Mouse (Mus musculus) bone marrow, adult 2 months (tissue): ENCODE measurements at regions not wholly inside any gene's neighbourhood (a gene's known extent, or its start where the extent isn't known, plus 50 kb on each side); places are given as distances from the start of the nearest gene placed in this dataset.

ENCODE experiments used
- H3K27ac ChIP-seq: fragments of 200-500 bp; 2 replicates; pipeline ENCODE4 v1.5.1; 2012; ENCODE audit warnings: low read depth, mild to moderate bottlenecking, control low read depth, inconsistent platforms, low read length; ENCODE audit not compliant: control insufficient read depth, poor library complexity, insufficient read depth
- H3K4me1 ChIP-seq: fragments of 200-500 bp; 2 replicates; pipeline ENCODE4 v1.6.1; 2011; ENCODE audit warnings: low read length; ENCODE audit not compliant: control insufficient read depth, insufficient read depth
- H3K4me3 ChIP-seq: fragments of 200-500 bp; replicated peaks from 2 replicates; pipeline ENCODE3; 2011; ENCODE audit warnings: mild to moderate bottlenecking, low read depth, low read length, control low read depth; ENCODE audit not compliant: control insufficient read depth
- CTCF ChIP-seq: fragments of 200-500 bp; IDR thresholded peaks from 2 replicates; pipeline ENCODE4 v1.5.1; 2011; ENCODE audit warnings: low read length, control low read depth; ENCODE audit not compliant: control insufficient read depth, insufficient read depth
- POLR2A ChIP-seq: fragments of 200-500 bp; IDR thresholded peaks from 2 replicates; pipeline ENCODE4 v1.6.1; 2011; ENCODE audit warnings: low read depth, mild to moderate bottlenecking, control low read depth, low read length, borderline replicate concordance; ENCODE audit not compliant: control insufficient read depth
- WGBS: fragments of 180-500 bp; shearing (Covaris S2); methylation state at CpG from one replicate; pipeline ENCODE4 v1.1.7; 2018; 5-methylcytosine and 5-hydroxymethylcytosine counted together

DNA sequence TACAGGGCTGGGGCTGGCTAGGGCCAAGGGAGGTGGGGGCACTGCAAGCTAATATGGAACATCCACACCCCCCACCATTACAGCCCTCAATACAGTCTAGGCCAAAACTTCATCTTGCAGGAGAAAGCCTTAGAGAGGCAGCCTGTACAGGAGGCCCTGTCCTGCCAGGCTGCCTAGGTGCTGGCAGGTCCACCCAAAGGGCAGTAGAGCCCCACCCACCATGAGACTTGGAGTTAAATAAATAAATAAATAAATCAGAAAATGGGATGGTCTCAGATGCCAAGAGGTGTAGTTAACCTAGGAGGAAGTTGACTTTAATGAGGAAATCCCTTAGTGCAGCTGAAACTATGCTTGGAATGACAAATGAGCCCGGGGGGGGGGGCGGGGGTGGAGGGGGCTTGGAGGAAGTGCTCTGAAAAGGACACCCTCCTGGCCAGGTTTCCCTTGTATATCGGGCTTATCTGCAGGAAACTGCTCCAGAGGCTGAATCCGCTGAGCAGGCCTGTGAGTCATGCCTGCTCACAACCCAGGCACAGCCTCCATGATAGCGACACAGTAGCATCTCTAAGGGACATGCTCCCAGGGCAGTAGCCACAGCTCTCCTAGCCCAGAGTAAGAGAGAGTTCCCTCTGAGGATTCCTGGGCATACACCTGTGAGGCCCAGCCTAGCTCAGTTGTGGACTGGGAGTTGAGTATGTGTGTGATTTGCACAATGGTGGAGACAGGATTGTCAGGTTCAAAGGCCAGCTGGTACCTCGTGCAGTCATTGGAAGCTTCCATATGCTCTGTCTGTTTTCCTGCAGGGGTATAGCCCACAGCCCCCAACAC lies 85.7 kb upstream of the Ccnd1 start:
- Histone ChIP-seq H3K27ac (no peak overlapping the region), H3K4me1 (peaks cover 7% of the 10 kb centered on the region), H3K4me3 (no peak overlapping the region)
- WGBS, result 20% methylated on average over 6 of the region's 6 CpGs
- TF ChIP-seq POLR2A, result no peak
- TF ChIP-seq CTCF, result no peak

DNA sequence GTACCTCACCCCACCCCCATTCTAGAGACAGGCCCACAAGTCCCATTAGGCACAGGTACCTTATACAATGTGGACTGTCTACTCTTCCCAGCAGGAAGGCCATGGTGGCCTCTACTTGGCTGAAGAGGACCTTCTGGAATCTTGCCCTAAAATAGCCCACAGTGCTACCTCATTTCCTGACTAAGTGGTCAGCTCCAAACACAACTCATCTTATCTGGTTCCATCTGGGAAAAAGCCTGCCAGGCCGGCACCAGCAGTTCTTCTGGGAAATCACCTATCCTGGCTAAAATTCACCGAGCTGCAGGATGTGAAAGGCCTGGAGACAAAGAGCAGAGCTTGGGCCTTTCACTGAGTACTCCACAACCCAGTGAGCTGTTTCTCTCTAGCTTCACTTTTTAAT lies 84.9 kb upstream of the Ccnd1 start:
- WGBS, result 81% methylated on average over 2 of the region's 2 CpGs
- no peak overlapping the region for H3K4me3 ChIP-seq
- H3K4me1 ChIP-seq, result peaks cover 6% of the 10 kb centered on the region
- H3K27ac ChIP-seq, result no peak overlapping the region
- TF ChIP-seq CTCF, result no peak

DNA sequence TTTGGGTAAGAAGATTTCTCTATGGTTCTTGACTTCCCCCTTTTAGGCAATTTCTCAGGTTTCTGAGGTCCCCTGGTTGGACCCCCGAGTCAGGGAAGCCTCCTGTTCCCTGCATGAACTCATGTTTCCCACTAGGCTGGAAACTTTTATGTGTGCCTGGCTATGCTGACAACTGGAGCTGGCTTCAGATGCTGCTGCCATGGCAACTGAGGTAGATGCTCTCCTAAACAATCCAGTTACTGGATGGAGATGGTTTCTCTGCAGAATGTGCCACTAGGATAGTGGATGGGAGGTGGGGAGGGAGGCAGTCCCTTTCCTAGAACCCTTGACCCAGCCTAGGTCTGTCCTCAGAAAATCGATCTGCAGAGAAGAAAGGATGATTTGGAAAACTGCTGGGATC lies 79.4 kb upstream of the Ccnd1 start:
- Histone ChIP-seq H3K27ac (no peak overlapping the region), H3K4me3 (no peak overlapping the region), H3K4me1 (peaks cover 8% of the 10 kb centered on the region)
- 45% methylated on average over 2 of the region's 2 CpGs for WGBS
- TF ChIP-seq CTCF (no peak), POLR2A (no peak)

- Histone ChIP-seq H3K27ac (no peak overlapping the region), H3K4me3 (no peak overlapping the region), H3K4me1 (peaks cover 8% of the 10 kb centered on the region)
- TF ChIP-seq CTCF, result no peak
- no peak for TF ChIP-seq POLR2A
- WGBS, result 28% methylated on average over 3 of the region's 3 CpGs
These were observed 78.4 kb upstream of the Ccnd1 start for GRCm38 (mm10) chr7:145018149-145018548.

DNA sequence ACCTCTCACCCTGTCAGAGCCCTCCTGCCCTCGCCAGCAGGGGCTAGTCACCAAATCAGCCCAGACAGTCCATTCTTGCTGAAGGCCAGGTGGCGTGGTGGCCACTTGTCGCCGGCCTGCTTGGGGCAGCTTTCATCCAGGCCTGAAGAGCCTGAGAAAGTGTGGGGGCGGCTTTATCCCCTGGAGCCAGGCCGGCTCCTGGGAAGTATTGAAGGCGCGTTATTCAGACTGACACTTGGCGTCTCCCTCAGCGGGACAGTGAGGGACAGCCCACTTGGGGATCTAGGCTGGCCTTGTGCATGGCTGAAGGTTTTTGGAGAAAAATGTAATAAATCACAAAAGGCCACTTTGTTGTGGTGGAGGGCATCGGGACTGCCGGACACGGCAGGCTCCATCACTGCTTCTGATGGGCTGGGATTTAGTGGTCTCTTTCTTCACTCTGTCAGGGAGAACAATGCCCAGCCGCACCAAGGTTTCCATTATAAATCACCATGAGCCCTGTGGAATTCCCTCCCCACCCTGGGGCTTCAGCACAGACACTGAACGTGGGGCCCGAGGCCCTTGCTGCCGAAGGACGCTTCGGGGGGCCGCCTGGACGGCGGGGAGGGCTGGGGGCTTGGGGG lies 75.8 kb upstream of the Ccnd1 start:
- no peak for TF ChIP-seq POLR2A
- TF ChIP-seq CTCF, result no peak
- H3K27ac ChIP-seq, result no peak overlapping the region
- 87% methylated on average over 22 of the region's 22 CpGs for WGBS
- H3K4me1 ChIP-seq, result peaks cover 8% of the 10 kb centered on the region
- H3K4me3 ChIP-seq, result no peak overlapping the region

GRCm38 (mm10) chr7:145010757-145011156 lies 71.0 kb upstream of the Ccnd1 start:
- WGBS, result 70% methylated on average over 4 of the region's 4 CpGs
- H3K4me3 ChIP-seq, result no peak overlapping the region
- TF ChIP-seq POLR2A (no peak), CTCF (no peak)
- no peak overlapping the region for H3K27ac ChIP-seq
- H3K4me1 ChIP-seq, result no peaks in the 10 kb centered on the region

- Histone ChIP-seq H3K27ac (no peak overlapping the region), H3K4me1 (no peaks in the 10 kb centered on the region), H3K4me3 (no peak overlapping the region)
- TF ChIP-seq CTCF (no peak), POLR2A (no peak)
- WGBS, result 46% methylated on average over 3 of the region's 3 CpGs
These were observed 70.3 kb upstream of the Ccnd1 start for GRCm38 (mm10) chr7:145010004-145010403.

DNA sequence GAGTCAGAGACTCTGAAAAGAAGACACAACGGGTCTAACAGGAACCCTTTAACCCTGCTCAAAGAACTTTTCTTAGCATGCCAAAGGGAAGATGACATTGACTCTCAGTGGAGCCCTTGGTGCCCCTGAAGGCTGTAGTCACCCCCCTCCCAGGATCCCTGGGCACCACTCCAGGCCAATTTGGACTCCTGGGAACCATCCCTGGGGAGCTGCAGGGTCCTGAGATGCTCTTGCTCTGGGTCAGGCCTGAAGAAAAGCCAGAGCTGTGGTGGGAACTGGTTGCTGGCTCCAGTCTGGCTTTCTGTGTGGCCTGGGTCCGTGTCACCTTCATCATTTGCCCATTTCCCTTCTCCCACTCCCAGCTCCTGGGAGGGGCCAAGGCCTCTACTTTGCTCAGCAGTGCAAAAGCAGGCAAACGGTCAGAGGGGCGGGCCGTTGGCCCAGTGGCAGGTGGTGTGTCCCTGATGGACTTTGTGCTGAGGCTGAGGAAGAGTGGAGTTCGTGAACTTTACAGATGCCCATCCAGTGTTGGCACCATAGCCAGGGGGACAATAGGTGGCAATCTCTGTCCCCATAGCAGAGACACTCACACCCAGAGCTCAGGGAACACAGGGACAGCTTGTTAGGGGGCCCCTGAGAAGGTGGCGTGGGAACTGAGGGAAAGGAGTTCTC lies 69.1 kb upstream of the Ccnd1 start:
- H3K4me3 ChIP-seq, result no peak overlapping the region
- 69% methylated on average over 7 of the region's 7 CpGs for WGBS
- H3K27ac ChIP-seq, result no peak overlapping the region
- no peaks in the 10 kb centered on the region for H3K4me1 ChIP-seq
- TF ChIP-seq POLR2A (no peak), CTCF (no peak)

DNA sequence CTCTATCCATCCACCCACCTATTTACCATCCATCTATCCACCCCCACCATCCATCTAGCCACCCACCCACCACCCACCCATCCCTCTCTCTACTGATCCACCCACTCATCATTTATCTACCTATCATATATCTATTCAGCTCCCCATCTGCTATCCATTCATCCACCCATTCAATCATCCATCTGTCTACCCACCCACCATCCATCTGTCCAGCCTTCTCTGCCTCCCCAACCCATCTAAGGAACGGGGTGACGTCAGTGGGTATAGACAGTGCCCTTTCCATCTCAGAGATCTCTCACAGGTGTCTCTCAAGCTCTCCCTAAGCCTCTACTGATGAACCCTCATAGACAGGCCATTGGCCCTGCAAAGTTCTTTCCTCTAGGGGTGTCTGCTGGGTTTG lies 67.5 kb upstream of the Ccnd1 start:
- Histone ChIP-seq H3K4me1 (no peaks in the 10 kb centered on the region), H3K27ac (no peak overlapping the region), H3K4me3 (no peak overlapping the region)
- 84% methylated on average over 2 of the region's 2 CpGs for WGBS
- TF ChIP-seq POLR2A, result no peak
- no peak for TF ChIP-seq CTCF
